Mouse (Mus musculus) frontal cortex, postnatal 25 days (tissue): ENCODE data around the gene Dnah17.

Source experiments
- DNase-seq, 2 experiments: peaks; one replicate each; pipeline ENCODE4 v3.0.0; 2022; ENCODE audit warnings: low spot score in 2 of 2

Dnah17 gene

DNA sequence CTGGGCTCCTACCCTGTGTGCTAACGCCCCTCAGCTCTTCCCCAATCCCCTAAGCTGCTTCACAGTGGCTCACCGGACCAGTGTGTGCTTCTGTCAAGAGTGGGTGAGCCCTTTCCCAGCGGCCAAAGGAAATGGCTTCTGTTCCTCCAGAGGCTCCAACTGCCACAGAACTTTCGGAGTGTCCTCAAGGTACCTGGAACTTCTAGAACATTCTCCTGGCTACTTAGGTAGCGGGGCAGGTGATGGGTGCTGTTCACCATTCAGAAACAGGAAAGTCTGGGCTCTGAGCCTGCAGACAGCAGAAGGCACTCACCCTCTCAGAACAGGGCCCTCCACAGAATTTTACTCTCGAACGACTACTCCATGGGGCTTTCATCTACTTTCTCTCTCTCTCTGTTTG is at the start of gene Dnah17:
Gene Dnah17 (minus strand): TSS at position 101 of the 400 bp plus-strand sequence.
- no peak for DNase-seq

DNA sequence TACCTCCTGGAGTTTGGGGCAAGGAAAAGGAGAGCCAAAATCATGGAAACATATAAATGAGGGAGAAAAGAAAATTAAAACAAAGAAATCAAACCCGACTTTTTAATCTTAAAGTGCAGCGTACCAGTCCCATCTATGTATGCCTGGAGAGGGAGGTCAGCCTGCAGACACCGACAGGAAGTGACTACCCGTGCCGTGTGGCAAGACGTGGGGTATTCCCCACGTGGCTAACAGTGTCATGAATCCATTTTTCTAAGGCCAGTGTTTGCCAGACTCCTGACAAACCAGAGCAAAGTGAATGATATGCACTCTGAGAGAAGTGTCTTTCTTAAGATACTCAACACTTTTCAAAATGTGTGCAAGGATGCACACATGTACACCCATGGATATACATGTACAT is 49.8 kb upstream of the Dnah17 start:
- DNase-seq = no peak

DNA sequence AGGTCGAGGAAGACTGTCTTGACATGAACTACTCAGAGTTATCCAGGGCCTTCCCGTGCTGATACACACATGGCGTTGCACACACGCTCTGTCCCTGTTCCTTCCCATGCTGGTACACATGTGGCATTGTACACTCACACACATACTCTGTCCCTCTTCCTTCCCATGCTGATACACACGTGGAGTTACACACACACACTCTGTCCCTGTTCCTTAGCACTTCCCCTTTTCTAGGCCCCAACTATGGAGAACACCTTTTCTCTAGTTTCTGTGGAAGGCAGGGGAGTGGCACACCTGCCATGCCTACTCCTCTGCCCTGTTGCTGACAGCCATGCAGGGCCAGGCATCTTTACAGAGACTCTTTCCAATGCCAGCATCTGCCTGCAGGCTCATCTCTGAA is 47.8 kb upstream of the Dnah17 start:
- no peak for DNase-seq

DNA sequence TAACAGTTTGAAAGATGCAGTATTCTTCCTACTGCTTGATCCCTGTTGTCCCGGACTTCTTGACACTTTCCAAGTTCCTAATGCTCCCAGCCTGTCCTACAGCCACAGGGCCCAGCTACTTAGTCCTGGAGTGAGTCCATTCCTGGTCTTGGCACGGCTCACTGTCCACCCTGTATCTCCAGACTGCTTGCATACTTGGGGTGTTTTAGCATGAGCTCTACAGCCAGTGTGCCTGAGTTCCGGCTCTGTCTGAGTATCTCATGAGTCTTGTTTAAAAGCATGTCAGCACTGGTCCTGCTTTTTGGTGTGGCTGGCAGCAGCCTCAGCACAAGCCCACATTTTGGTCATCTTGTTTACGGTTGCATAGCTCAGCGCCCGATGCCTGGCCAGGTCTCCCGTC is 44.3 kb upstream of the Dnah17 start:
- no peak for DNase-seq

DNA sequence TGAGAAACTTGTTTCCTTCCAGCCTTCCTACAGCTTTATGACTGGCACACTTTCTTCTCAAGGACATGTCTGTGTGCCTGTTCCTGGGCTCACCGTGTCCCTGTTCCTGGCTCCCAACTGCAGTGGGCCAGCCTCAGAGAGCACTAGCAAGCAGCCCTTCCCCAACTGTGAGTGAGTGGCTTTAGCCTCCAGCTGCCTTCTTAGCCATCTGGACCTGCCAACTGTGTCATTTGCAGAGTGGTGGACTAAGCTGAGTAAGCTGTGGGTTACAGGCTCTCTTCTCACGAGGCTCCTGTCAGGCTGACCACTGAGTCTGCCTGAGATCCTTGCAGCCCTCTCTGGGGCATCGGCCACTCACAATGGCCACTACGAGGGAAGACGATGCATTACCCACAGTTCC is 42.3 kb upstream of the Dnah17 start:
- no peak for DNase-seq

DNA sequence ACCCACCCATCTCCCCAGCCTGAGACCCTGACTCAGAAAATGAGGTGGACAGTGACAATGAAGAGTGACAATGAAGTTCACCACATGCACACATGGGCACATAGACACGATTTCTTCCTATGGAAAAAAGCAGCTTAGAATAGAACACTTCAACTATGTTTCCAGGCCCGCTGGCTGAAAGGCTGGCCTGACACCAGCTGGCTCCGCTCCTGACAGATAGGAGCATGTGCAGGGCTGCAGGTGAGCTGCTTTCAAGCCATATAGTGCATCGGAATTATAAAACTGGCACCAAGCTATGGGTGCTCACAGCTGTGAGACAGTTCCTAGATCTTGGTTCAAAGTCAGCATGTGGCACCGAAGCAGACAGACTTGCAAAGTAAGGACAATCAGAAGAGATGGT is 39.9 kb upstream of the Dnah17 start:
- no peak for DNase-seq

DNA sequence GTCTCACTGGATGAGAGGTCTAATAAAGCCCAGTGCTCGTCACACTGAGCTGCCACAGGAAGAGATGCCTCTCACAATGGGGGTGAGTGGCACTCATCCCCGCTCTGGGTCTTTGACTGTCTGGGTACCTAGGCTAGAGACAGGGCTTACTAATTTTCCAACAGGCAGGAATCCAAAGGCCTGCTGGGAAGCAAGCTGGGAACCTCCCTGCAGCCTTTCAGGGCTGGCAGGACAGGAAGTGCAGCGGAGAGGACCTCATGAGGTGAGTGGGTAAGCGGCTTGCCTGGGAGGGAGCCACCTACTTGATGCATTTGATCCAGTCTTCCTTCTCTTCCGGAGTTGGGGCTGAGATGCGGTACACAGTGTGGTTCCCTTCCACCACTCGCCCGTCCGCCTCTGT is 38.3 kb upstream of the Dnah17 start:
- DNase-seq = no peak

DNA sequence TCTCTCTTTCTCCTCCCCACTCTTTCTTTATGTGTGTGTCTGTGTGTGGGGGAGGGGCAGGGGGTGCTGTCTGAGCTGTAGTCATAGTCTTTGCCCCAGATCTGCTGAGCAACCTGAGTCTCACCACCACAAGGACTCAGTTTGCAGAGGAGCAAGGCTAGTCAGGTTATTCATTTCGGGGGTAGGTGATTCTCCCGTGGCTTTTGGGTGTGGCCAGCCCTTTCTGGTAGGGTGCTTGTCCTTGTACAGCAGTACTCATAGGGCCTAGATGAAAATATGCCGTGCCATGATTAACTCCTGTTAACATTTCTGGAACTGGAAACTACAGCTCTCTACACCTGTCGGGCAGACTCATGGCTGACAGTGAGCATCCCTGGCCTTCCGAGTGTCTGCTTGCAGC is 36.2 kb upstream of the Dnah17 start:
- no peak for DNase-seq

DNA sequence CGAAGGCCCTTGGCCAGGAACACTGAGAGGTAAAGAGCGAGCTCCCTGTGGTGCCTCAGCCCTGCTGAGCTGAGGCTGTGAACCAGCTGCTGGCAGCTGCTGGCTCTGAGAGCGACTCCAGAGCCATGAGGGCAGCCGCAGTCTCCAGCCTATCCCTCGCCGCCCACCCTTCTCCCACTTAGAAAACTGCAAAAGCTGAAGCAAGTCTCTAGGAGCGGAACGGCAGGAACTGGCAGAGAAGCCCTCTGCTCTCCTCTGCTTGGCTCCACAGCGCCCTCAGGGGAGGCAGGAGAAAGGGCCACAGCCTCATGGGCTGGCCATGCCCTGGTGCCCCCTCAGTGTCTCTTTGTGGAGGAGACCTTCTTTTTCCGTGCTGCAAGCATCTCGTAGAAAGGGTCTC is 35.2 kb upstream of the Dnah17 start:
- no peak for DNase-seq

DNA sequence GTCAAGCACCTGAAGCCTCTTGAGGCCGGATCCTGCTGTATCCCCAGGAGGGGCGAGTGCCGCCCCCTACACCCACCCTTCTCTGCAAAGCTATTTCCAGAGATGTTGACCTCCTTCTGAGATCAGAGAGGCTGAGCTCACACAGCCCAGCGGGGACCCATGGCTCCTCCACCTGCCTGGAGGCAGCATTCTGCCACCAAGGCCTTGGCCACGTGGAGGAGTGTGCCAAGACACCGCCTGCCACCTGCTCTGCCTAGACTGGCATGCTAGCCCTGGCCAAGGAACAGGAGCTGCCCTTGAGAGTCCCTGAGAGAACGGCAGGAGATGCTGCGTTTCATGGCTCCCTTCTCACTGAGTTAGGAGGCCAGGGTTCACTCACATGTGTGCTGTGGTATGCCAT is 34.1 kb upstream of the Dnah17 start:
- DNase-seq = no peak

DNA sequence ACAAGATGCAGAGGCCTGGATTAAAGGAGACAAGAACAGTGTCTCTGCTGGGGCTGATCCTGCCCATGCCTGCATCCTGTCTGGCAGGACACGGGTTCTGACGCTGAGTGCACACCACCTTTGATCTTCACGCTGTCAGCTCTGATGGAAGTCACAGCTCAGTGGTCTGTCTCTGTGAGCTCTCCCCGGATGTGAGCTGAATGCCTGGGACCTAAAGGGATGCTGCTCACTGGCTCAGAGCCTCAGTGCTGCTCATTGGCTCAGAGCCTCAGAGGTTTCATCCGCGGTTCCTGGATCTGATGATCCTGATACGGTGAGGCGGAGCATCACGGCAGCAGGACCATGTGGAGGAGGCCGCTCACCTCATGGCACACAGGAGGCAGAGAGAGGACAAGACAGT is 31.8 kb upstream of the Dnah17 start:
- DNase-seq = no peak

DNA sequence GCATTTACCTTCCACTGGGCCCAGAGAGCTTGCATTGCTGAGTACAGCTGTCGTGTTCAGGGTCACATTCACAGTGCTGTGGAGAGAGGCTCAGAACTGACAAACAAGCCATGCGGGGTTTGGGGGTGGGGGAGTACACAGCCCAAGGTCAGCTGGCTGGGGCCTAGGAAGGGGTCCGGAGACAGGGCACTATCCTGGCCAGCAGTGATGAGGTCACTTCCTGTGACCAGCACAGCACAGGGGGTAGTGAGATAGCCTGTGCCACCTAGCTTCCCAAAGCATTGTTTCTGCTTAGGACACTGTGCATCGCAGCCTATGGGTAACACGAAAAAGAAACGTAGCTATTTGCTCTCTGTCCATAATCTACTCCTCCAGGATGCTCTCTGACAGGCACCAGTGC is 30.8 kb upstream of the Dnah17 start:
- DNase-seq = no peak

DNA sequence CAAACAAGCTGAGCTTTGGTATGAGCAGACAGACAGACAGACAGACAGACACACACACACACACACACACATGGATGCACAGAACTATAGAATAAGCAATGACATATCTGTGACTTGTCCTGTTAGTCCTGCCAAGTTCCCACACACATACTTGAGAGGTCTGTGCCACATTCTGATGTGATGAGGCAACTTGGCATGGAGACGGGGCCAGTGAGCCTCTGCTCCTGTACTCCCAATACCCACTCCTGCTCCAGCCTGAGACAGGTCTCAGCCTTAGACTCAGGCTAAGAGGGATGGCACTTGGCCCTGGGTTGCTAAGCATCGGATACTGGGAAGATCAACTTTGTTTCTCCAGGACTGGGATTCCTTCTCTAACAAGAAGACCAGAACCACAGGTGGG is 30.3 kb upstream of the Dnah17 start:
- no peak for DNase-seq

DNA sequence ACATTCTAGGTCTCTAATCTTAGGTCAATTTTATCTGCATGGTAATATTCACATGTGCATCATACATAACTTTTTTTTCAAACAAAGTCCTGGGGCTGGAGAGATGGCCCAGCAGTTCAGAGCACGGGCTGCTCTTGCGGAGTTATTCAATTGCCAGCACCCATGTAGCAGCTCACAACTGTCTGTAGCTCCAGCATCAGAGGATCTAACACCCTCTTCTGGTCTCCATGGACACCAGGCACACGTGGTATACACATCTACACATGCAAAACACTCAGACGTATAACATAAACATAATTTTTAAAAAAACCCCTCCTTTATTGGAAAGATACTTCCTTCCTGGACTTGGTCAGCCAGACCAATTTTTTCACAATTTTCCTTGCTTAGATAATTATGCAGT is 28.3 kb upstream of the Dnah17 start:
- no peak for DNase-seq

DNA sequence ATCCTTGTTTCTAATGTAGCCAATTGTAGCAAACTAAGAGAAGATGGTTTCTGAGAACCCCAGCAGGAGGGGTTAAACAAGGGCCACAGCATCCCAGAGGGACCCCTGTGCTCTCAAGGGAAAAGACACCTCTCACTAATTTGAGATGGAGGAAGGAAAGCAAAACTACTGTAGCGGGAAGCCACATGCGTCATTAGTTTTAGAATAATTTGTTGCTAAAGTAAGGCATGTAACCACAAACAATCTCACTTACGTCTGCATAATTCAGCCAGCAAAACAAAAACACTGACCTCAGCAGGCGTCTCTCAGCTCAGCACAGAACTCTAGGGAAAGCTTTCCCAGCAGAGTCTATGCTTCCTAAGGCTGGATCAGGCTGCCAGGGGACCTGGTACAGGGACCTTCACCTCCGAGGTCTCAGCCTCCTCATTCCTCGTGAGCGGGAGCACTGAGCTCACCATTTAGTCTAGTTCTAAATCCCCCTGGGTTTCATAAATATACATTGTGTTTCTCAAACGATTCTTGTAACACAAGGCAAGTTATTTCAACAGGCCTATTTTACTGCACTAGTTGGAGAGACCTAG is 26.1 kb upstream of the Dnah17 start:
- no peak for DNase-seq

DNA sequence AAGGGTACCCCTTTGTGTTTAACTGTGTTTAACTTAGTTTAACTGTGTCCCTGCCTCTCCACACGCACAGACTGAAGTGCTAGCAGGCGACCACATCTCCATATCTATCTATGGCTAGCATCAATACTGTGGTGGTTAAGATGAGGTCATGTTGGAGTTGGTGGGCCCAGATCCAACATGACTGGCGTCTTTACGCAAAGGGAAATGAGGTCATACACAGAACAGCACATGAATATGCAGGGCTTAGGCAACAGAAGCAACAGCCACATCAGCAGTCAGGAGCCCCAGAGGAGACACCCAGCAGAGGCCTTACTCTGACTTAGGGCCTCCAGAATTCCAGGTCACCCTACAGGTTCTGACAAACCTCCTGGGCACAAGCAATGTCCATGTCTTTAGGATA is 22.5 kb upstream of the Dnah17 start:
- DNase-seq = no peak

DNA sequence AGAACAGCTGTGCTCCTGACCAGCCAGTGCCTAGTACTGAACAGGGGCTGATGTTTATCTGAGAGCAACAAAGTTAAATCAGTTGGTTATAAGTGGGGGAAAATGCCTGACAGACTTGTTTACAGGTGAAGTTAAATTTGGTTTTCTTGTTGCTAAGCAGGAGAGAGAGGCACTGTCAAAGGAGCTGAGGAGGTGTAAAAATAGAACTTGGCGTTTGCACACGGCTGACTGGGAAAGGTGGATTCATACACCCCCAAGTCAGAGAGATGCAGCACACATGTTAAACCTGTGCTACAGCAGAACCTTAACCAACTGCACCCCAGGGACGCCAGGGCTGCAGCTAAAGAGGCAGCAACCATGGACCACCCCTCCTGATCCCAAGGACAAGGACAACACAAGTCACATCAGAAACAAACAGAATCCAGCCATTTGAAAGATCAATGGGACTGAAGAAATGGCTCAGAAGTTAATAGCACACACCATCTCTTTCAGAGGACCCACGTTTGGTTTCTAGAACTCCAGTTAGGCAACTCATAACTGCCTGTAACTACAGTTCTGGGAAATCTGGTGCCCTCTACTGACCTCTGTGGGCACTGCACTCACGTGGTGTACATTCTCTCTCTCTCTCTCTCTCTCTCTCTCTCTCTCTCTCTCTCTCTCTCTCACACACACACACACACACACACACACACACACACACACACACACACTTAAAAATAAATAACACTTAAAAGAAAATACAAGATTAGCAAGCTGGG is 21.2 kb upstream of the Dnah17 start:
- no peak for DNase-seq

DNA sequence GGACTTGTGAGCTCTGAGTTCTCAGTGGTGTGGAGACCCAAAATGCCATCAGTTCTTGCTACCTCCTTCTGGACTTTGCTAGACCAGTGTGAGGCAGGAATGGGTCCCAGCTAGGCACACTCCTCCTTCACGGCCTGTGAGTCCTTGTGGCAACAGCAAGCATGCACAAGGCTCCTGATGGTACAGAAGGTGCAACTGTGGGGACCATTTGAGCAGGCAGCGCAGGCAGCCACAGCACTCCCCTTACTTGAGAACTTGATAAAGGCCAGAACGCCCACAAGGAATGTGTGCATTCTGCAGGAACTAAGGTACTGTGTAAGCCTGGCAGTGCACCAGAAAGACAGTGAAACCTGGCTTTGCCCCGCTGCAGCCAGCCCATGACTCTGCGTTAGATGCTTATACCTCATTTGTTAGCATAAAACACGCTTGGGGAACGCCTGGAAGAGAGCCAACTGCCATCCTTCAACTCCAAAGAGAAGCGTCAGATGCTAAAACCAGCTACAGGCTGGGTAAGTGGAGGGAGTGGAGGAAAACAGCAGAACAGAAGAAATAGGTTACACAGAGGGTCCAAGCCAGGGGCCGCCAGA is 19.8 kb upstream of the Dnah17 start:
- DNase-seq = peak; percentile 54 to 65

DNA sequence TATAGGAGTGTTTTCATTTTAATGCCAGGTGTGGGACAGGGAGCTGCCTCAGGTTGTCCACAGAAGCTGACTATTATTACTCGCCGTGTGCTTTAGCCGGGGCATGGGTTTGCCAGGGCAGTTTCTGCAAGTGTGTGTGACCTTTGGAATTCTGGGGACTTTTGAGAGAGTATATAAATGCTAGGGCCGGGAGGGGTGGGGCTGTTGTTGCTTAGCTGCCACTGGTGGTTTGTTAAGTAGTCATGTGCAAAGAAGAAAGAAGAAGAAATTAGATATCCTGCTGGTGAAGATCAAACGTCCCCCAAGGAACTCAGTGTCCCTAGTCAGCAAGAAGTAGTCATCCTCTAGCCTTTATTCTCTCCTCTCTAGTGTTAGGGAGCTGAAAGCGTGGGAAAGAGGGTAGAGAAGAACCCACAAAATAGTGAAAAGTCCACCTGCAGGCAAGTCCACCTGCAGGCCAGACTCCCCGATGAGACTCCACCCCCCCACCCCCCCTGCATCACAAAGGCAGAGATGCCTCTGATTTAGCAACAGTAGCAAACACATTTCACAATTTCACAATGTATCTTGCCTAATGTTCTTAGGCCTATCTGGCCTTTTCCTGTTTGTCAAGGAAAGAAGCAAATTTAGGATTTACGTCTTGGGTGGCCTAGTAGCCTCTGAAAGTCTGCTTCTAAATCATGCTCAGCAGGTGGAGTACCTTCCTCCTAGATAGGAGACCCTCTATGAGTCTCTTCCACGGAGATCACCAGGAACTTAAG is 17.6 kb upstream of the Dnah17 start:
- DNase-seq = no peak

DNA sequence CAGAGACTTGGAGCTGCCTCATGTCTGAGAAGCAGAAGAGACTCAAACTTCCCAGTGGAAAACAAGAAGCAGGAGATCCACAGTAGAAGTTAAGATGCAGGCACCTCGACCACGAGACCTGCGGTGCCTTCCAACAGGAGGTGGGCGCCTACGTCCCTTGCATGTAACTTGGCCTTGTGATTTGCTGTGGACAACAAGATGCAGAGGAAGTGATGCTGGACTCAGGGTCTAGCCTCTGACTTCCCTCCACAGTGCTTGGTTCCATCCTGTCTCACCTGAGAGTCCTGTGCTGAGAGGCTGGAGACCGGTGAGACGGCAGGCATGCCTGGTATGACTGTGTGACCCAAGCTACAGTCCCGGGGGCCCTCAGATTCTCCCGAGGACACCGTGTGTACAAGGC is 16.0 kb upstream of the Dnah17 start:
- no peak for DNase-seq

DNA sequence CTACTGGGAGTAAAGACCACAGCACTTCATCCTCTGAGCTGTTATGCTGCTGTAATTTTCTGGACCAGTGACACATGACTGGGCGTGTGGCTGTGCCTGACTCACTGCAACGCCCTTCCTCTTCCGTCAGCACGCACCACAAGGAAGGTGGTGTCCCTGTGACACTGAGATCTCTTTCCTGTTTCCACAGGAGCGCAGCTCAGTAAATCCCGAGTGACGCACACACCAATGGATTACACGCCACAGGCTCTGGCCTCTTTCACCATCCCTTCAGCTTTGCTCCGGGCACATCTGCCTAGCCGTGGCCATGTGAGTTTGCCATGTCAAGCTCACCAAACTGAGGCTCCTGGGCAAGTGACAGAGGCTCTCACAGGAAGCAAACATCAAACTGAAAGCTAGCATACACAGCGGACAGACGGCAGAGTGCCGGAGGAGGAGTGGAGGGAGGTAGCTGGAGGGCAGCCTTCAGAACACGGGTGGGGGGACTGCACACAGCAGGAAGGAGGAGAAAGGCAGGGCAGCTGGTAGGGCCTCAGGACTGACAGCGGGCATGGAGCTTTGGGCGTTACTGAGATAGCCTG is 15.4 kb upstream of the Dnah17 start:
- DNase-seq = no peak

DNA sequence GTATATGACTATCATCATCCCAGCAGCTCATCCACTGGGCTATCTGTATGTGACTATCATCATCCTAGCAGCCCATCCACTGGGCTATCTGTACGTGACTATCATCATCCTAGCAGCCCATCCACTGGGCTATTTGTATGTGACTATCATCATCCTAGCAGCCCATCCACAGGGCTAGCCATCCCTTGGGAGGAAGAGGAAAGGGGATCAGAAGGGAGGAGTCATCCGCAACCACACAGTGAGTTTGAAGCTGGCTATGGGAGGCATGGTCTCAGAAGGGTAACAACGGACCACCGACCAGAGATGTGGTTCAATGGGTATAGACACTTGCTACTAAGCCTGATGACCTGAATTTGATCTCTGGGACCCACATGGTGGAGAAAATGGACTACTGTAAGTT is 14.7 kb upstream of the Dnah17 start:
- no peak for DNase-seq
